8 mouse cellular contexts compared by ENCODE assay signal in the genomic region with DNA sequence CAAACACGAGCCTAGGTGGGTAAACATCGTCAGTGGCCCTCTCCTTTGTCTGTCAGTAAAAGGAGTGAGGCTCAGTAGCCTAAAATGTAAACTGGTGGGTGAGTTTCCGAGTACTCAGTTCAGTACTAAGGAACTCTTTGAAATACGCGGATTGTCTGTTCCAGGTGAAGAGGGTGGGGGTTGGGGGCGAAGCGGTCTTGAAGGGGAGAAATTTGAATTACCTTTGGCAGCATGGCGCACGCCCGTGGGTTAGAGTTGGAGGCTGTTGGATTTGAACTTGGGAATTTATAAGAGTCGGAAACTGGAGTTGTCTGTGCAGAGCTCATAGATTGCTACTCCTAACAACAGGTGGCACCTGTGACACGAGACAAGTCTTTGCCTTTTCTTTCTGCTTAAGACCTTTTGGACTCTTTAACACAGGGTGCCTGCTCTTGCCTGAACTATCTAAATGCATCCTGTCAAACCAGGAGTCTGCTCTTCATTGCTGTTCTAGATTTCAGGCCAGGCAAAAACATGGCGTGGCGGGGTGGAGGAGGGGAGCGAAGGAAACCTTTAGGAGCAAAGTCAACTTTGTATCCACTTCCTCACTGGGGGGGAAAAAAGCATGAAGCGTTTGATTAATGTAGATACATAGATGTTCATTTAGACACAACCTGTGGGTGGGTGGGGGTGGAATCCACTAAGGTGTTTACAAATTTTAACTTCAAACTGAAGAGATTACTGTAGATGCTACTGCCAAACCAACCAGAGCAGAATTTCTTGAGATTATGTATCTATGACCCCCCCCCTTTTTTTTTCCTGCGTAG.
DNase-seq lines count a peak whose midpoint lies in the region; ATAC-seq and TF ChIP-seq lines count a peak whose summit lies in the region.

No protein-coding gene starts in this region.

- no peaks in the 10 kb centered on the region for H3K4me1 ChIP-seq in heart, adult 2 months (ENCODE audit: control insufficient read depth, insufficient read depth, low read length)
- H3K4me1 ChIP-seq in forebrain, embryonic 14.5 days (ENCODE audit: control insufficient read depth, insufficient read depth, low read length) = no peaks in the 10 kb centered on the region
- H3K4me1 ChIP-seq in liver, embryonic 16.5 days (ENCODE audit: control insufficient read depth, low read depth, low read length) = no peaks in the 10 kb centered on the region; the same call in 1 of the 2 replicates

- H3K4me3 ChIP-seq in heart, adult 2 months = peak overlapping the region; percentile 29; the same call in 1 of the 2 replicates
- H3K4me3 ChIP-seq in forebrain, embryonic 14.5 days (ENCODE audit: low read depth, low read length) = peak overlapping the region; percentile 20; the same call in 1 of the 2 replicates
- H3K4me3 ChIP-seq in liver, embryonic 16.5 days (ENCODE audit: low read depth, low read length) = peak overlapping the region; percentile 21

- TF ChIP-seq CTCF in heart, adult 2 months (IDR thresholded peaks at IDR 0.05) = no peak

- peak; percentile 57 for ATAC-seq in forebrain, embryonic 14.5 days
- ATAC-seq in liver, embryonic 16.5 days (ENCODE audit: low read depth) = no peak

- no peak for TF ChIP-seq EP300 in heart, adult 2 months (IDR thresholded peaks at IDR 0.05; ENCODE audit: insufficient read depth, low read depth, low read length)

- DNase-seq in heart, adult 2 months = no peak
- no peak for DNase-seq in heart, adult 11 months
- peak; percentile 57 for DNase-seq in CD4-positive helper T cell, adult 2 months (ENCODE audit: low read depth, low spot score)
- DNase-seq in forebrain, embryonic 14.5 days (ENCODE audit: low spot score) = peak; percentile 23
- DNase-seq in thymus, postnatal 36 days = peak; percentile 15 to 62
- DNase-seq in cerebellum, adult 11 months = no peak
- DNase-seq in kidney, adult 8-10 months = no peak

- H3K27me3 ChIP-seq in heart, adult 2 months (ENCODE audit: control insufficient read depth, insufficient read depth, low read length) = no peaks in the 10 kb centered on the region
- H3K27me3 ChIP-seq in forebrain, embryonic 14.5 days (replicated peaks; ENCODE audit: control insufficient read depth, insufficient read depth, low read length) = no peaks in the 10 kb centered on the region
- H3K27me3 ChIP-seq in liver, embryonic 16.5 days (ENCODE audit: control insufficient read depth, insufficient read depth, low read depth, low read length) = no peaks in the 10 kb centered on the region

- H3K27ac ChIP-seq in heart, adult 2 months = no peak overlapping the region
- no peak overlapping the region for H3K27ac ChIP-seq in forebrain, embryonic 14.5 days (ENCODE audit: low read depth, low read length)
- H3K27ac ChIP-seq in liver, embryonic 16.5 days (ENCODE audit: low read length) = no peak overlapping the region

- no peak for TF ChIP-seq POLR2A in heart, adult 2 months (IDR thresholded peaks at IDR 0.05; ENCODE audit: insufficient read depth, low read depth, low read length)

- H3K9ac ChIP-seq in heart, adult 2 months (ENCODE audit: low read depth, low read length) = 0 out of 2 replicates have a peak overlapping the region, but pooled peaks have one; percentile 28
- peak overlapping the region; percentile 51; the same call in 1 of the 2 replicates for H3K9ac ChIP-seq in forebrain, embryonic 14.5 days (ENCODE audit: low read length)
- no peak overlapping the region for H3K9ac ChIP-seq in liver, embryonic 16.5 days (ENCODE audit: low read depth, low read length)

- intact Hi-C loops in heart, adult 2 months (cut with DNase I) = loop anchor here (1.0 kb wide), 1 partner anchor 418 kb away; no protein-coding TSS in a partner anchor

- no peaks in the 10 kb centered on the region for H3K9me3 ChIP-seq in forebrain, embryonic 14.5 days (replicated peaks; ENCODE audit: control insufficient read depth, low read length)
- no peaks in the 10 kb centered on the region for H3K9me3 ChIP-seq in liver, embryonic 16.5 days (replicated peaks; ENCODE audit: control insufficient read depth, low read length)

- no peaks in the 10 kb centered on the region for H3K36me3 ChIP-seq in heart, adult 2 months (ENCODE audit: control insufficient read depth, insufficient read depth, low read length)
- no peaks in the 10 kb centered on the region for H3K36me3 ChIP-seq in forebrain, embryonic 14.5 days (ENCODE audit: control insufficient read depth, insufficient read depth, low read length)
- no peaks in the 10 kb centered on the region for H3K36me3 ChIP-seq in liver, embryonic 16.5 days (ENCODE audit: control insufficient read depth, insufficient read depth)

- 49% methylated on average over 17 of the region's 17 CpGs for WGBS in heart, adult 2 months
- 42% methylated on average over 17 of the region's 17 CpGs for WGBS in forebrain, embryonic 14.5 days
- 38% methylated on average over 17 of the region's 17 CpGs for WGBS in liver, embryonic 16.5 days (ENCODE audit: insufficient replicate concordance)

- H3K79me2 ChIP-seq in heart, adult 2 months (replicated peaks; ENCODE audit: control insufficient read depth, insufficient read depth, low read length) = no peaks in the 10 kb centered on the region

- H3K4me2 ChIP-seq in forebrain, embryonic 14.5 days (ENCODE audit: low read length) = peak overlapping the region; percentile 54
- H3K4me2 ChIP-seq in liver, embryonic 16.5 days (ENCODE audit: low read depth, low read length) = peak overlapping the region; percentile 49

Comparison
In these comparisons a context has a peak if more than half of its experiments do, and no peak if none do; other contexts are left out.
1. DNase-seq: peak in CD4-positive helper T cell, adult 2 months (single experiment), forebrain, embryonic 14.5 days (single experiment) and thymus, postnatal 36 days (2 of 2); none in heart, adult 2 months (0 of 2), heart, adult 11 months (single experiment), cerebellum, adult 11 months (single experiment) and kidney, adult 8-10 months (0 of 2).
2. Peak in every context shown above with its lines, with median percentiles within 50 percentile points of each other: H3K4me3 ChIP-seq.